Mouse (Mus musculus): ENCODE measurements at regions not wholly inside any gene's neighbourhood (a gene's known extent, or its start where the extent isn't known, plus 50 kb on each side); places are given as distances from the start of the nearest gene placed in this dataset.
A peak's percentile ranks its signal among the peaks of the same experiment; 100 is the strongest.

DNA sequence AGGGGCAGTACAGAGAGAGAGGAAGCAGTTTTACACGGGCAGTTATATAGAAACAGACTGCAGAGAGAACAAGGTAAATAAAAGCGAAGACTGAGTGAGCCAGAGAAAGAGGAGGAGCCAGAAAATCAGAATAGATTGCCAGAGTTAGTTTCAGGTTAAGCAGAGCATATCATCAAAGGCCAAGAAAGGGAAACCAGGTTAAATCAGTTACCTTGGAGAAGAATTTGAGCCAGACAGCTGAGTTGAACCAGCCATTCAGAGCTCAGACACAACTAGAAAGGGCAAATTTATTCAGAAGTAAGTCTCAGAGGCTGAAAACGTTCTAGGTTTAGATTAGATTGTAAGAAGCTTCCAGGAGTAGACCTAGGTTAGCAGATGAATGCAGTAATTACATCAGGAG lies 858.6 kb downstream of the Adgrl3 start:
- Histone ChIP-seq H3K27me3 (replicated peaks) (no peaks in the 10 kb centered on the region), H3K36me3 (replicated peaks; ENCODE audit: low read length) (no peaks in the 10 kb centered on the region), H3K9me3 (no peaks in the 10 kb centered on the region; the same call in 1 of the 2 replicates), H3K4me1 (no peaks in the 10 kb centered on the region), H3K4me3 (replicated peaks) (no peak overlapping the region)
- TF ChIP-seq FLI1 (IDR thresholded peaks at IDR 0.05; ENCODE audit: low read length) (no peak), GATA1 (IDR thresholded peaks at IDR 0.05; ENCODE audit: borderline replicate concordance, low read length) (no peak)

DNA sequence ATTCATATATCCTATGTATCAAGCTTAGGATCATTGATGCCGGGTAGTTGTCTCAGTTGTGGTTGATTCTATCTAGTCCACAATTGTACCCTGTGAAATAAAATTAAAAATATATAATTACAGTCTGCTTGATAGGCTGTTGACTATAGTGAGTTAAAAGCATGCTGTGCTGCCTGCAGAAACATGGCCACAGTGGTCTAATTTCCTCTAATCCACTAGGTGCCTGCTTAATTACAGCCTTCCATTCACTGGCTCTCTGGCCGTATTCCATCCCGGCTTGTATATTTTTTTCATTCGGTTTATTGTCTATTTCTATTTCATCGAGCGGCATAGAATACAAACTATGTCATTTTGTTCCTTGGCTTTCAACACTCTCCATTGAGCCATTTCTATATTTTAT lies 873.4 kb downstream of the Adgrl3 start:
- Histone ChIP-seq H3K4me1 (no peaks in the 10 kb centered on the region), H3K27me3 (replicated peaks) (no peaks in the 10 kb centered on the region), H3K9me3 (peaks cover 5% of the 10 kb centered on the region; the same call in 1 of the 2 replicates), H3K36me3 (replicated peaks; ENCODE audit: low read length) (no peaks in the 10 kb centered on the region), H3K4me3 (replicated peaks) (no peak overlapping the region)
- no peak for TF ChIP-seq GATA1 (IDR thresholded peaks at IDR 0.05; ENCODE audit: borderline replicate concordance, low read length)
- TF ChIP-seq FLI1 (IDR thresholded peaks at IDR 0.05; ENCODE audit: low read length): no peak

DNA sequence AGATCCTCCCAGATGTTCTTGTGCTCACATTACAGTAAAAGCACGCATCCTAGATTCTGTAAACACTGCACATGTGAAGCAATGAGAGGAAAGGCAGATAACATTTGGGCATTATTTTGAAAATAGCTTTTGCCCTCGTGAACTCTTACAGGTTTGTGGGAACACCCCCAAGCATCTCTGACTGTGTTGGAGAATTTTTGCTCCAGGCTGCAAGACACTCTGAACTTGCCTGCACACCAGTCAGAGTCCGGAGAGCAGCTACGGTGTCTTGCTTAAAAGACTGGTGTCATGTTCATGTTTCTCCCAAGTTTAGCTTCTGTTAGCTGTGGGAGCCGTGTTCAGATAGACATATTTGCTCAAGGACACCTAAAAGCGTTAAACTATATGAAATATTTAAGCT lies 889.4 kb downstream of the Adgrl3 start:
- no peak for TF ChIP-seq FLI1 (IDR thresholded peaks at IDR 0.05; ENCODE audit: low read length)
- TF ChIP-seq GATA1 (IDR thresholded peaks at IDR 0.05; ENCODE audit: borderline replicate concordance, low read length): no peak
- Histone ChIP-seq H3K36me3 (replicated peaks; ENCODE audit: low read length) (no peaks in the 10 kb centered on the region), H3K4me3 (replicated peaks) (no peak overlapping the region), H3K27me3 (replicated peaks) (no peaks in the 10 kb centered on the region), H3K4me1 (no peaks in the 10 kb centered on the region), H3K9me3 (no peaks in the 10 kb centered on the region)

GRCm38 (mm10) chr5:81909964-81910363 lies 890.0 kb downstream of the Adgrl3 start:
- TF ChIP-seq FLI1 (IDR thresholded peaks at IDR 0.05; ENCODE audit: low read length): no peak
- TF ChIP-seq GATA1 (IDR thresholded peaks at IDR 0.05; ENCODE audit: borderline replicate concordance, low read length): no peak
- Histone ChIP-seq H3K9me3 (no peaks in the 10 kb centered on the region), H3K4me3 (replicated peaks) (no peak overlapping the region), H3K4me1 (no peaks in the 10 kb centered on the region), H3K36me3 (replicated peaks; ENCODE audit: low read length) (no peaks in the 10 kb centered on the region), H3K27me3 (replicated peaks) (no peaks in the 10 kb centered on the region)

DNA sequence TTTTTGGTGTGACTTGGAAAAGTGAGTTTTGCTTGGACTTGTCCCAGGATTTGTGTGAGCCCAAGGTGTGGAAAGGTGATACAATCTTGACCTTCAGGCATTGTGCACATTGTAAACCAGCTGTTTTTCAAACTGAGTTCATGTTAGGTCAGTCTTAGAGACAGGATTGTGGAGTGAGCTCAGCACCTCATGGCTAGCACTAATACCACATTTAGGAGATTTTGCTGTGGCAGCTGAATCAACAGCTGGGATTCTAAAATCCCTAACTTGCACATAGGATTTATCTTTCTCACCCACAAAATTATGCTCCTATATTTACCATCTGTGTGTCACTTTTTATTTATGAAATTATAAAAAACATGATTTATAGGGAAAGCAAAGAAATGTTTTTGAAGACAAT lies 896.7 kb downstream of the Adgrl3 start:
- Histone ChIP-seq H3K36me3 (replicated peaks; ENCODE audit: low read length) (no peaks in the 10 kb centered on the region), H3K4me1 (no peaks in the 10 kb centered on the region), H3K4me3 (replicated peaks) (no peak overlapping the region), H3K27me3 (replicated peaks) (no peaks in the 10 kb centered on the region), H3K9me3 (peaks cover 5% of the 10 kb centered on the region; the same call in 1 of the 2 replicates)
- no peak for TF ChIP-seq FLI1 (IDR thresholded peaks at IDR 0.05; ENCODE audit: low read length)

DNA sequence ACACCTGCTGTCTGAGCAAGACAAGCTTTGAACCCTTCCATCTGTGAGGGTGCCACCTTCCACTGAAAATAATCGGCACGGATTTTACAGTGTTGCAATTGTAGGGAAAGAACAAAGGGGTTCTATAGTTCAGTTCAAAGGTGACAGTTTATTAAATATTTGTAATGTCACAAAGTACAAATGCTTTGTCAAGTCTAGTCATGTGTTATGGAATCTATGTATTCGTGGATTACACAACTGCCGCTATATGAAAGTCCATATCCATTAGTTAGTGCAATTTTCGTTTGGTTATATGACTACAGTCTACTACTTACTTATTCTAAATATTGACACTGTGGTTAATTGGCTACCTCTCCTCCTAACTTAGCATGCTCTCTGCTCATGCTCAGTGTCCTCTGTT lies 920.9 kb downstream of the Adgrl3 start:
- Histone ChIP-seq H3K36me3 (replicated peaks; ENCODE audit: low read length) (no peaks in the 10 kb centered on the region), H3K27me3 (replicated peaks) (no peaks in the 10 kb centered on the region), H3K9me3 (no peaks in the 10 kb centered on the region), H3K4me1 (no peaks in the 10 kb centered on the region), H3K4me3 (replicated peaks) (no peak overlapping the region)
- TF ChIP-seq GATA1 (IDR thresholded peaks at IDR 0.05; ENCODE audit: borderline replicate concordance, low read length) (no peak), FLI1 (IDR thresholded peaks at IDR 0.05; ENCODE audit: low read length) (no peak)

DNA sequence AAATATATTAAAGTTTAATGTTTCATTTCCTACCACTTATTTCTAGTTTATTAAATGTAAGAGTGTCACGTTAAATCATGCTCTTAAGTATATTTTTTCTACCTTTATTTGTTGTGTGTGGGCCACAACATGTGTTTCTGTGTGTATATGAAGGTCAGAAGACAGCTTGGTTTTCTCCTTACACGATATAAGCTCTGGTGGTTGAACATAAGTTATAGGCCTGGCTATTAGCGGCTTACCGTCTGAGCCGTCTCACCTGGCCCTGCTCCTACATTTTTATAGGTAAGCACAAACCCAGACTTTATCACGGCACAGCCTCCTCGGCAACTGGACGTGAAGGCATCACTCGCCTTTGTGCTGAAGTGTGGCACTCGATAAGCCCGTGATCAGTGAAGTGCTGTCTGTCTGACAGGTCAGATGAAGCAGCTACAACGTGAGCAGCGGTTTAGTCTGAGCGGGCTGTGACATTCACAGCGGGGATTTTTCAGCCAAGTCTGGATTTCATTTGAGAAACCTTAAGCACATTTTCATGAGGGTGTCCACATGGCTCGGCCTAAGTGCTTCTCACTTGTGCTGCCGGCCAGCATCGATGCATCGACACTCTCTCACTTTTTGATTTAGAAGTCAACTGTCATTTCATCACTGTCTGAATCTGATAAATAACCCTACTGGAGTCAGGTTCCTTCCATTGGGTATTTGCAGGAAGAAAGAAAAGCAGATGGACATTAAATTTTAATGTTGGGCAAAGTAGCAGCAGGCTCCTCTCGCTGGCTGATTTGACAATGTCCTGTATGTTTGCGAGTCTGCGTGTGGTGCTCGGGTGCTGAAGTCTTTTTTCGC lies 950.0 kb downstream of the Adgrl3 start:
- Histone ChIP-seq H3K9me3 (0 out of 2 replicates have a peak, but pooled peaks cover 3% of the 10 kb centered on the region), H3K4me3 (replicated peaks) (peak overlapping the region; percentile 9)
- TF ChIP-seq FLI1 (IDR thresholded peaks at IDR 0.05; ENCODE audit: low read length) (no peak), GATA1 (IDR thresholded peaks at IDR 0.05; ENCODE audit: borderline replicate concordance, low read length) (no peak)

GRCm38 (mm10) chr5:81970525-81971011 lies 950.6 kb downstream of the Adgrl3 start:
- no peaks in the 10 kb centered on the region for H3K4me1 ChIP-seq
- 0 out of 2 replicates have a peak, but pooled peaks cover 3% of the 10 kb centered on the region for H3K9me3 ChIP-seq
- H3K4me3 ChIP-seq (replicated peaks): no peak overlapping the region
- TF ChIP-seq FLI1 (IDR thresholded peaks at IDR 0.05; ENCODE audit: low read length) (no peak), GATA1 (IDR thresholded peaks at IDR 0.05; ENCODE audit: borderline replicate concordance, low read length) (no peak)
- no peaks in the 10 kb centered on the region for H3K27me3 ChIP-seq (replicated peaks)
- H3K36me3 ChIP-seq (replicated peaks; ENCODE audit: low read length): no peaks in the 10 kb centered on the region

More for the DNA sequence above, 950.0 kb downstream of the Adgrl3 start:
- H3K27me3 ChIP-seq (replicated peaks): no peaks in the 10 kb centered on the region
- no peaks in the 10 kb centered on the region for H3K36me3 ChIP-seq (replicated peaks; ENCODE audit: low read length)
- H3K4me1 ChIP-seq: no peaks in the 10 kb centered on the region

- Histone ChIP-seq H3K36me3 (replicated peaks; ENCODE audit: low read length) (no peaks in the 10 kb centered on the region), H3K27me3 (replicated peaks) (no peaks in the 10 kb centered on the region), H3K4me1 (no peaks in the 10 kb centered on the region), H3K4me3 (replicated peaks) (no peak overlapping the region), H3K9me3 (no peaks in the 10 kb centered on the region)
- no peak for TF ChIP-seq FLI1 (IDR thresholded peaks at IDR 0.05; ENCODE audit: low read length)
- no peak for TF ChIP-seq GATA1 (IDR thresholded peaks at IDR 0.05; ENCODE audit: borderline replicate concordance, low read length)
Observed at GRCm38 (mm10) chr5:81976515-81976914, 956.6 kb downstream of the Adgrl3 start.

- Histone ChIP-seq H3K36me3 (replicated peaks; ENCODE audit: low read length) (no peaks in the 10 kb centered on the region), H3K4me3 (replicated peaks) (no peak overlapping the region), H3K4me1 (no peaks in the 10 kb centered on the region), H3K27me3 (replicated peaks) (no peaks in the 10 kb centered on the region), H3K9me3 (0 out of 2 replicates have a peak, but pooled peaks cover 4% of the 10 kb centered on the region)
- TF ChIP-seq FLI1 (IDR thresholded peaks at IDR 0.05; ENCODE audit: low read length) (no peak), GATA1 (IDR thresholded peaks at IDR 0.05; ENCODE audit: borderline replicate concordance, low read length) (no peak)
Observed at GRCm38 (mm10) chr5:81983351-81983750, 963.4 kb downstream of the Adgrl3 start.
